Comparison of ENCODE assay signal across 9 mouse cellular contexts in the genomic region with DNA sequence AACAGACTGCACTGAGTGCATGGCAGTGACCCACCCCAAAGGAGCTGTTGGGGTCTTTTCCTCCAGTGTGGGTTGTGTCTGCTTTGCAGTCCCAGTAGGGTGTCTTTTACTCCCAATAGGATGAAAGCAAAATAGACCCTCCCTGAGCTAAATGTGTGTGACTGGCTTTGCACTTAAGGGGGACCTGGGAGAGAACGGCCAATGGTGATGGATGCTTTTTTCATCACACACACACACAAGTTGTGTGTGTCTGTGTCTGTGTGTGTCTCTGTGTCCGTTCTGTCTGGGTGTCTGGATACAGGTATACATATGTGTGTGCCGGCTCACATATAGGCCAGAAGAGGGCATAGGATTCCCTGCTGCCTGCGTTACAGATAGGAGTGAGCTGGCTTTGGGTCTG. TPM values are rescaled to one million over a fixed set of nuclear protein-coding genes. Genes with fewer than 3 reads are reported as not detected.
DNase-seq lines count a peak whose midpoint lies in the region; ATAC-seq and TF ChIP-seq lines count a peak whose summit lies in the region.
"Had no signal": no experiment of that assay in that cellular context is flagged by ENCODE, and none has a peak within 500 bp of the region (broad histone marks: within the 10 kb centered on the region; RNA-seq: fewer than 3 reads in every experiment).

No protein-coding gene starts in this region.

- ATAC-seq in embryonic facial prominence, embryonic 13.5 days (ENCODE audit: insufficient number of reproducible peaks, insufficient read depth, low FRiP score, low TSS enrichment, low read depth): no peak
- ATAC-seq in kidney, embryonic 15.5 days (replicated peaks; ENCODE audit: low FRiP score): no peak
- no peak for ATAC-seq in kidney, embryonic 14.5 days (ENCODE audit: low FRiP score, low TSS enrichment)
- 0 out of 2 replicates have a peak, but pooled peaks have one; percentile 34 for ATAC-seq in midbrain, embryonic 13.5 days

- no peak overlapping the region for H3K4me3 ChIP-seq in embryonic facial prominence, embryonic 13.5 days
- no peak overlapping the region for H3K4me3 ChIP-seq in embryonic facial prominence, embryonic 10.5 days
- no peak overlapping the region for H3K4me3 ChIP-seq in kidney, embryonic 15.5 days (replicated peaks)
- no peak overlapping the region for H3K4me3 ChIP-seq in kidney, embryonic 14.5 days (ENCODE audit: low read length)
- H3K4me3 ChIP-seq in bone marrow macrophage, adult 2 months (ENCODE audit: insufficient read depth, low read length): no peak overlapping the region
- no peak overlapping the region for H3K4me3 ChIP-seq in midbrain, embryonic 13.5 days (replicated peaks)
- H3K4me3 ChIP-seq: liver, embryonic 15.5 days had no signal

- H3K36me3 ChIP-seq in embryonic facial prominence, embryonic 13.5 days: no peaks in the 10 kb centered on the region
- H3K36me3 ChIP-seq in embryonic facial prominence, embryonic 10.5 days (replicated peaks): peaks cover 5% of the 10 kb centered on the region; the same call in 1 of the 2 replicates
- no peaks in the 10 kb centered on the region for H3K36me3 ChIP-seq in kidney, embryonic 15.5 days
- no peaks in the 10 kb centered on the region; the same call in 1 of the 2 replicates for H3K36me3 ChIP-seq in kidney, embryonic 14.5 days (ENCODE audit: control insufficient read depth, insufficient read depth, low read length)
- no peaks in the 10 kb centered on the region for H3K36me3 ChIP-seq in midbrain, embryonic 13.5 days

- no peak overlapping the region; the same call in 1 of the 2 replicates for H3K27ac ChIP-seq in embryonic facial prominence, embryonic 13.5 days
- H3K27ac ChIP-seq in embryonic facial prominence, embryonic 10.5 days (replicated peaks): no peak overlapping the region
- no peak overlapping the region for H3K27ac ChIP-seq in kidney, embryonic 15.5 days
- H3K27ac ChIP-seq in kidney, embryonic 14.5 days (ENCODE audit: low read depth, low read length): no peak overlapping the region
- H3K27ac ChIP-seq in bone marrow macrophage, adult 2 months (ENCODE audit: insufficient read depth, low read depth, low read length): peak overlapping the region; percentile 75; the same call in 1 of the 2 replicates
- peak overlapping the region; percentile 73 for H3K27ac ChIP-seq in midbrain, embryonic 13.5 days
- H3K27ac ChIP-seq: liver, embryonic 15.5 days had no signal

- H3K4me1 ChIP-seq in embryonic facial prominence, embryonic 13.5 days: peaks cover 64% of the 10 kb centered on the region
- H3K4me1 ChIP-seq in embryonic facial prominence, embryonic 10.5 days: peaks cover 76% of the 10 kb centered on the region
- peaks cover 51% of the 10 kb centered on the region for H3K4me1 ChIP-seq in kidney, embryonic 15.5 days
- peaks cover 39% of the 10 kb centered on the region for H3K4me1 ChIP-seq in kidney, embryonic 14.5 days (ENCODE audit: control insufficient read depth, insufficient read depth, low read length)
- H3K4me1 ChIP-seq in bone marrow macrophage, adult 2 months (ENCODE audit: control insufficient read depth, insufficient read depth, low read length): peaks cover 83% of the 10 kb centered on the region
- H3K4me1 ChIP-seq in midbrain, embryonic 13.5 days (replicated peaks): peaks cover 87% of the 10 kb centered on the region

- H3K4me2 ChIP-seq in embryonic facial prominence, embryonic 13.5 days: no peak overlapping the region
- H3K4me2 ChIP-seq in kidney, embryonic 15.5 days: no peak overlapping the region
- H3K4me2 ChIP-seq in kidney, embryonic 14.5 days (replicated peaks; ENCODE audit: low read depth, low read length): no peak overlapping the region
- no peak overlapping the region for H3K4me2 ChIP-seq in midbrain, embryonic 13.5 days (replicated peaks)

- TF ChIP-seq POLR2A in bone marrow macrophage, adult 2 months (IDR thresholded peaks at IDR 0.05; ENCODE audit: borderline replicate concordance, low read depth, low read length): no peak

- 57% methylated on average over 4 of the region's 4 CpGs for WGBS in embryonic facial prominence, embryonic 13.5 days
- 53% methylated on average over 4 of the region's 4 CpGs for WGBS in embryonic facial prominence, embryonic 10.5 days
- WGBS in kidney, embryonic 15.5 days: 69% methylated on average over 4 of the region's 4 CpGs
- WGBS in kidney, embryonic 14.5 days: 67% methylated on average over 4 of the region's 4 CpGs
- 49% methylated on average over 4 of the region's 4 CpGs for WGBS in midbrain, embryonic 13.5 days

- no peak for DNase-seq in embryonic facial prominence, embryonic 10.5 days (ENCODE audit: low spot score)
- DNase-seq in kidney, adult 11 months: no peak
- no peak for DNase-seq in adipocyte (ENCODE audit: low spot score)

- no peaks in the 10 kb centered on the region for H3K9me3 ChIP-seq in embryonic facial prominence, embryonic 13.5 days
- H3K9me3 ChIP-seq in embryonic facial prominence, embryonic 10.5 days: no peaks in the 10 kb centered on the region
- H3K9me3 ChIP-seq in kidney, embryonic 15.5 days (replicated peaks): no peaks in the 10 kb centered on the region
- H3K9me3 ChIP-seq in kidney, embryonic 14.5 days (ENCODE audit: control insufficient read depth, low read length): no peaks in the 10 kb centered on the region
- H3K9me3 ChIP-seq in midbrain, embryonic 13.5 days: no peaks in the 10 kb centered on the region
- H3K9me3 ChIP-seq: liver, embryonic 15.5 days had no signal

- peak overlapping the region; percentile 58 for H3K9ac ChIP-seq in embryonic facial prominence, embryonic 13.5 days
- 0 out of 2 replicates have a peak overlapping the region, but pooled peaks have one; percentile 3 for H3K9ac ChIP-seq in kidney, embryonic 15.5 days
- no peak overlapping the region for H3K9ac ChIP-seq in kidney, embryonic 14.5 days (ENCODE audit: low read depth, low read length)
- H3K9ac ChIP-seq in midbrain, embryonic 13.5 days (replicated peaks): no peak overlapping the region; the same call in 1 of the 2 replicates
- H3K9ac ChIP-seq: liver, embryonic 15.5 days had no signal

- no peak for TF ChIP-seq CTCF in bone marrow macrophage, adult 2 months (IDR thresholded peaks at IDR 0.05; ENCODE audit: low read depth, low read length)

- H3K27me3 ChIP-seq in embryonic facial prominence, embryonic 13.5 days: no peaks in the 10 kb centered on the region
- no peaks in the 10 kb centered on the region for H3K27me3 ChIP-seq in embryonic facial prominence, embryonic 10.5 days (replicated peaks; ENCODE audit: low read depth, poor library complexity, severe bottlenecking)
- H3K27me3 ChIP-seq in kidney, embryonic 15.5 days: no peaks in the 10 kb centered on the region
- no peaks in the 10 kb centered on the region for H3K27me3 ChIP-seq in kidney, embryonic 14.5 days (ENCODE audit: control insufficient read depth, insufficient read depth, low read length)
- H3K27me3 ChIP-seq in midbrain, embryonic 13.5 days: no peaks in the 10 kb centered on the region
- H3K27me3 ChIP-seq: liver, embryonic 15.5 days had no signal

RNA-seq across cellular contexts. Expression of a gene that starts 9.5 kb away (rescaled TPM):
- polyA plus RNA-seq in embryonic facial prominence, embryonic 13.5 days (2015; fragmentation: Nextera tagmentation; extraction: Ambion mirVana): 54.1 and 66.3 TPM in 2 replicates
- polyA plus RNA-seq in embryonic facial prominence, embryonic 10.5 days (2016; fragmentation: Nextera tagmentation; extraction: Ambion mirVana): 66.2 and 71.7 TPM in 2 replicates
- 57.4 and 71.2 TPM in 2 replicates for polyA plus RNA-seq in kidney, embryonic 15.5 days (2015; fragmentation: Nextera tagmentation; extraction: Ambion mirVana)
- 42.6 and 53.4 TPM in 2 replicates for polyA plus RNA-seq in kidney, embryonic 14.5 days (2014; fragmentation: Nextera tagmentation; extraction: Ambion mirVana)
- polyA plus RNA-seq in bone marrow macrophage, adult 2 months (2012; ENCODE audit: insufficient read depth, insufficient read length, missing spikeins): 84.4 and 94.5 TPM in 2 replicates
- 102 and 105 TPM in 2 replicates for polyA plus RNA-seq in midbrain, embryonic 13.5 days (2015; fragmentation: Nextera tagmentation; extraction: Ambion mirVana)

Comparison
In these comparisons a context has a peak if more than half of its experiments do, and no peak if none do; other contexts are left out.
1. H3K9ac ChIP-seq: peak in embryonic facial prominence, embryonic 13.5 days (single experiment) and kidney, embryonic 15.5 days (single experiment); none in kidney, embryonic 14.5 days (single experiment) and midbrain, embryonic 13.5 days (single experiment).
2. H3K27ac ChIP-seq: peak in bone marrow macrophage, adult 2 months (single experiment) and midbrain, embryonic 13.5 days (single experiment); none in embryonic facial prominence, embryonic 13.5 days (single experiment), embryonic facial prominence, embryonic 10.5 days (single experiment), kidney, embryonic 15.5 days (single experiment) and kidney, embryonic 14.5 days (single experiment).